Mouse (Mus musculus): ENCODE results near the gene Gm20388.

Gm20388 gene

DNA sequence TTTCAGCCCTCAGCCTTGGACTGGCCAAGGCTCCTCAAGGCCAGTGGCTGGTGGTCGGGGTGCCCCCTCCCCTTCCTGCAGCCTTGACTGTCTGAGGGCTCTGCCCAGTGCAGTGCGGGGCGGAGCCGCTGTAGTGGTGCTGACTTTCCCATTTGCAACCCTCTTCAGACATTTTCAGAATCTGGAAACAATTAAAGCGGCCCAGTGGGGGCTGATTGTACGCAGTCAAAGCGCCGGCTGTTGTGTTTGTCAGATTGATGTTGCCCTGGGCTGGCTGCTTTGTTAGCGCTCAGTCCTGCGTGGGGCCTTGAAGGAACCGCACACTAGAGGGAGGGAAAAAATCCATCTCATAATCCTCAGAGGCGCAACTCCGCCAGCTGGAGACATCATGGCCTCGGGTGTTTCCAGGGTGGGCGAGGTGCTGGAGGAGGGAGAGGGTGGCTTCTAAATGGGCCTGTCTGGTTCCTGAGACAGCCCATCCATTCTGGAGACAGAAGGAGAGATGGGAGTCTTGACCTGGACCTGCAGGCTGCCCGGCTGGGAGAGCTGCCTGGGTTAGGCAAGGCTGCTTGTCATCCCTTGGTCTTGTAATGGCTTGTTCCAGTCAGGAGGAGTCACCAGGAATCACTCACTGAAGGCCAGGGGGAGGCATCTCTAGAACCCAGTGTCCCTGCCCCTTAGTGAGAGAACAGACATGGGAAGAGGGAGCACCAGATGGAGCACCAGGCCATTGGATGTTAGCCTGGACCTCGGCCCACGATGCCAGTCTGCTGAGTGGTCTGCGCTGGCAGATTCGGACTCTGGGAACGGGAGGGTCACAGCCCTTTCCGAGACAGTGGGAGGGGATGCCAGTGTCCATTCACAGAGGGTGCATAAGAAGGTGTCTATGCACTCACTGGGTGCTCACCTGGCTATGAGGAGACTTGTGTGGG is 388.2 kb downstream of the Gm20388 start:
- no peak for DNase-seq (ENCODE audit: extremely low read depth, insufficient read length, low spot score)

DNA sequence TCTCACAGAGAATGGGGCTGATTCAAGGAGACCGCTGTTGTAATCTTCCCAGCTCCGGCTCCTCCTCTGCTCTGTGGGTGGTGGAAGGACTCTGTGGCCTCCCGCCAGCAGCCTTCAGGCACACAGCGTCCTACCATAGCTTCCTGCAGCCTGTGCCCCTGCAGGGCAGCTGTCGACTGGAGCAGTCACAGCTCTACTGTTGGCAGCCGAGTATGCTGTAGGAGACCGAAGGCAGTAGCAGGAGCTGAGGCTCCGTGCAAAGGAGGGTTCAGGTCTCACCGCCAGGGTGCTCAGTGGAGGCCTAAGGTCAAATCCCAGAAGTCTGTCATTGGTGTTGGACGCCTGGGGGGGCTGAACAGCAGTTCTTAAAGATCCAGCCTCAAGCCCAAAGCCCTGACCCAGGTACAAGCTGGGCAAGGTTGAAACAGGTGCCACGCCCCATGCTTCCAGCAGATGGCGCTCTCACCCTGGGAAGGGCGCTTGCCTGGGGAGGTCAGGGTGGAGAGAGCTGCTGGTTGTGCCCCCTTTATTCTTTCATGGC is 390.0 kb downstream of the Gm20388 start:
- DNase-seq (ENCODE audit: extremely low read depth, insufficient read length, low spot score) = no peak

DNA sequence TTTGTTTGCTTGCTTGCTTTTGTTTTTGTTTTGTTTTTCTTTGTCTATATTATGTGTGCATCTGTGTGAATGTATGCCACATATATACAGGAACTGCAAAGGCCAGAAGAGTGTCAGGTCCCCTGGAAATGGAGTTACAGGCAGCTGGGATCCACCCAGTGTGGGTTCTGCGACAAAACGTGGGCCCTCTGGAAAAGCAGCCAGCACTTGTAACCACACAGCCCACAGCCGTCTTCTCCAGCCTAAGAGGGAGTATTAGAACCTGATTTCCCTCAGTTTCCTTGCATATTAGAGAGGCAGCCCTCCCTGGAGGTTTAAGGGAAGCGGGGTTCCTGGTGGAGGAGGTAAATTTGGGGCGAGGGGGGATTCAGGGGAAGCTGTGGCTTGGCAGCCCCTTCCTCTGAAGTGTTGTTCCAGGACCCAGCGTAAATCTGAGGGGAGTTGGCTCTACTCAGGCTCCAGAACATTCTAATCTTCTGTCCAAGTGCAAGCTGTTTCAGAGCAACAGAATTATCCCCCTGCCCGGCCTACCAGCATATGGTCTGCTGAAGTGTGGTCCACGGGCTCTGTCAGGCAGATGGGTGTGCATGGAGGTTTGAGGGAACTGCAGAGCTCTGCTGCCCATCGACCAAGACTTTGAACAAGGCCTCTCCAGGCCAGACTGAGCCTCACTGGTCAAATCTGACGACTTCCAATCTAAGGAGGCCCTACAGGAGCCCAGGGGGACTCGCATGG is 392.5 kb downstream of the Gm20388 start:
- DNase-seq (ENCODE audit: extremely low read depth, insufficient read length, low spot score) = no peak

DNA sequence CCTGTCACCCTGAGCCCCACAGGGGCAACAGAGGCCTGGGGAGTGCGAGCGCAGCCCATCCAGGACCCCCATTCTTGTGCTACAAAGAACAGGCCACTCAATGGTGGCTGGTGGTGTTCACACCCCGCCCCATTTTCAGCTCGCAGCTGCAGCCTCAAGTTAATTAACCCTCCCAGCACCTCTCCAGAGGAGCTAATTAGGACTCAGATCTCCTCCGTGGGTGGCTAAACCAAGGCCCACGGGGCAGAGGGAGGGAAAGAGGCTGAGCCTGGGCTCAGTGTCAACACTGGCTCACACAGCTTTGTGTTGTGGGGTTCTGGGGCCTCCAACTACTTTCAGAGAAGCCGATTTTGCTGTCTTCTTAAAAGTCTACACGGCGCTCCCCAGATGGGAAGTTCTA is 393.5 kb downstream of the Gm20388 start:
- DNase-seq (ENCODE audit: extremely low read depth, insufficient read length, low spot score) = no peak

DNA sequence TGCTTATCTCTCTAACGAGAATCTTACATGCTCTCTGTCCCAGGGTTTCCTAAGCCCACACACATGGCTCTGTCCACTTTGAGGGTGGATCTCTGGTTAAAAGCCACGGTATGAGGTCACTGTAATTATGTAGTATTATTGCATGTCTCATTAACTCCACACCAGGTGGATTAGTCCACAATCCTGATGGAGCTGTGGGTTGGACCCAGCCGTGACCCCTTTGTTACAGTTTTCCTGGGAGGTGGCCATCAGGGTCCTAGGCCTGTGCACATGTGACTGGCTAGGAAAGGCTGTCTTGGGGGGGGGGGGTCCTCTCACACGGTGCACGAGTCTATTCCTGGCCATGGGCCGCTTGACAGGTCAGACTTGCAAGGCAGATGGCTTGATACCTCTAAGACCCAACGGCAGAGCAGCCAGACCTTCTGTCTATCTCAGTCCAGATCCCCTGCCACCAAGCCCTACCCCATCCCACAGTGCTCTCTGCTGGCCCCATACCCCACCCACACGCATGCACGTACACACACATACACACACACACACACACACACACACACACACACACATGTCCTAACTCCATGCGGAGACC is 395.3 kb downstream of the Gm20388 start:
- no peak for DNase-seq (ENCODE audit: extremely low read depth, insufficient read length, low spot score)

DNA sequence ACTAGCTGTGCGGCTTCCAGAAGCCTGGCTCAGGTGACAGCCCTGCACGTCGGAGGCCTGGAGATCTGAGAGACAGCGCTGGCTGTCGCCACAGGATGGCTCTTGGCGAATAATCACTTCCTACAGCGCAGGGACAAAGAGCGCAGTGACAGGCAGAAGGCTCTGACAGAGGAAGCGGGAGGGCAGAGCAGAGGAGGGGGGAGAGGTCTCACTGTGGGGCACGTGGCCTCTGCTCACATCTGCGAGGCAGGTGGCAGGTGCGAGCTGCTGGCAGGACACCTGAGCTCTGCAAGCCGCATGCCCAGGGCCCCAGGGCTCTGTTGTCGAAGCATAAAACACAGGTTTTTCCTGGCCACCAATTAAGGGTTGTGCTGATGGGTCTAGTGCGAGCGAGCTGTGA is 396.5 kb downstream of the Gm20388 start:
- no peak for DNase-seq (ENCODE audit: extremely low read depth, insufficient read length, low spot score)

DNA sequence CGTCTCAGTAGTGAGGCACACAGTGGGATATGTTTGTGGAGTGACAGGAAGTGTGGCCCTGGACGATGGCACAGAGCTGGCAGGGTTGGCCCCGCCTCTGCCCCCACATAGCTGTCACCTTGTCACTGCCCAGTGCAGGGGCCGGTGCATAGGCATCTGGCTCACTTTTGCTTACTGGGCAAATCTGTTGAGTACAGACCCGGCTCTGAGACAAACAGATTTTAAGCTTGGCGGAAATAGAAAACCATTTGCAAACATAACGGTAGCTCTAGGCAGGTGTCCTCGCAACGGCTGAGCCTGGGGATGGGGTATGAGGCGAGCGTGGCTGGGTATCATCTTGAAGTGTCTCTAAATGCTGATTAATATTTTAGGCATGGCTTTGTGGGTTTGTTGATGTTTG is 396.9 kb downstream of the Gm20388 start:
- DNase-seq (ENCODE audit: extremely low read depth, insufficient read length, low spot score) = no peak

DNA sequence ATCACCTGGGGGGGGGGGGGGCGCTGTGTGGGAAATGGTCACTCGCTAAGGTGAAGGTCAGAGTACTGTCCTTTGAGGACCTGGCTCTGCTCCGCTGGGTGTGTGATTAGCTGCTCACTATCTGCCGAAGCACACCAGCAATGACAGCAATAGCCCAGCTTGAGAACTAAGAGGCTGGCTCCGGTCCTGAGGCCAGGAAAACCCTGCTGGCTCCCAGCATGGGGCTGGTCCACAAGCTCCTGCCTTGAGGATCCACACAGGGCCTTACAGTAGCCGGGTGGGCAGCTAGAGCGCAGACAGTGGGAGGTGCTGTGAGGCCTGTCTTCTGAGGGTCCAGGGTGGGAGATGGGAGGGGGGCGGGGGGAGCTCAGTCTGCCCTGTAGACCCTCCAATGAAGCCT is 397.5 kb downstream of the Gm20388 start:
- DNase-seq (ENCODE audit: extremely low read depth, insufficient read length, low spot score) = no peak

DNA sequence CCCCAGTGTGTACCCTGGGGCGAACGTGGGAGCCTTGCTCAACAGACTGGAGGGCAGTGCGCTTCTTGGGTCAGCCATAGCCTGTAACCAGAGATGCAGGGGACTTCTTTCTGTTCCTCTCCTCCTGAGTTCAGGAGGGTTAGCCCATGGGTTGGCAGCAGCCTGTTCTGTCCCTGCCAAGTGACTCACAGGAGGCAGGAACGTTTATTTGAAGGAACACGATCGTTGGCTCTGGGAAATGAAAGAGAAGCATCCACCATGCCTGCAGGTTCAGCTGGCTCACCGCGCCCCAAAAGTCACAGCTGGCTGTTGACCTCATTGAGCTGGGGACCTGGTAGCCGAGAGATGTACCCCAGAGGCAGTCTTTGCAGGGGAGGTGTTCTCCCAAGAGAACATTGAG is 397.9 kb downstream of the Gm20388 start:
- DNase-seq (ENCODE audit: extremely low read depth, insufficient read length, low spot score) = peak; percentile 60

DNA sequence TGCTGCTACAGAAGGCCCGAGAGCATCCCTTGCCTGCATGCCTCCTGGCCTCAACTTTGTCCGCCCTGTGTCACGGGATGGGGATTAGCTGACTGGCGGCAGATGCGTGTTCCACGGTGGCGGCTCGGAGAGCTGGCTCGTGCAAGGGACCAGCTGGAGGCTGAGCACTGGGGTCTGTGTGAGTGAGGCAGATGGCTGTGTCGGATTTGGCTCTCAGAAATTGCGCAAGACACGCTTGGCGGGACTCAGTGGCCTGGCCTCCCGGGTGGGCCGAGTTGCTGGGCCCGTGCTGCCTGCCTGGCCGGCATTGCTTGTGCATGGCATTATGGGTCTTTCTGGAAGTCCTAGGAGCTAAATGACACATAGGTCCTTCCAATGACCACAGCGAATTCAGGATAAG is 398.7 kb downstream of the Gm20388 start:
- no peak for DNase-seq (ENCODE audit: extremely low read depth, insufficient read length, low spot score)

DNA sequence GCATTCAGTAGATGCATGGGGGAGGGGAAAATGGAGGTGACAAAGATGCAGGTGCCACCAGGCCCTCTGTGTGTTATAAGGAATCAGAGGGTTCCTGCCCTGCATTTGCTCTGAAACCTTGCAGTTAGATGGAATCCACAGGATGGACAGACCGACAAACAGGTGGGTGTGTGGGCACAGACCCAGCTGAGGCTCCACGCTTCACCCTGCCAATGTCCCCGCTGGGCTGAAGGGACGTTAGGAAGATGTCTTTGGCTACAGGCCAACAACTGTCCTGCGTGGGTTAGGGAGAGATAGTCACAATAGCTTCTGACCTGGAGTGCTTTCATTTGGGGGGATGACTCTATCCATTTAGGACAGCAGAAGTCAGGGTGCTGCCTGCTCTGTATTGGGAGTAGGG is 399.4 kb downstream of the Gm20388 start:
- no peak for DNase-seq (ENCODE audit: extremely low read depth, insufficient read length, low spot score)

DNA sequence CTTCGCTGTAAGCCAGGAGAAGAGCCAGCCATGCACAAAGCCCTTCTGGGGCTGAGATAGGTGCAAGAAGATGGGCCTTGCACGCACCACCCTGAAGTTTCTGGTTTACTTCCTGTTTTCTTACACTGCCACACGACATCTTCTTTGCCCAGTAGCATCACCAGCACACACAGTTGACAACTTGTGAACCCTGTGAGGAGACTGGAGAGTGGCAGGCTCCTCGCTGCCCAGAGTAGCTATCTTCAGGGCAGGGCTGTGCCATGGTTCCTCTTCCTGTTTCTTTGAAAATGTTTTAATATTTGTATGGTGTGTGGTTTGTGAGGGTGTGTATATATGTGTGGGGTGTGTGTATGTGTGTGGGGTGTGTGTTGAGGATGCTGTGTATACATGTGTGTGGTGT is 401.8 kb downstream of the Gm20388 start:
- no peak for DNase-seq (ENCODE audit: extremely low read depth, insufficient read length, low spot score)

DNA sequence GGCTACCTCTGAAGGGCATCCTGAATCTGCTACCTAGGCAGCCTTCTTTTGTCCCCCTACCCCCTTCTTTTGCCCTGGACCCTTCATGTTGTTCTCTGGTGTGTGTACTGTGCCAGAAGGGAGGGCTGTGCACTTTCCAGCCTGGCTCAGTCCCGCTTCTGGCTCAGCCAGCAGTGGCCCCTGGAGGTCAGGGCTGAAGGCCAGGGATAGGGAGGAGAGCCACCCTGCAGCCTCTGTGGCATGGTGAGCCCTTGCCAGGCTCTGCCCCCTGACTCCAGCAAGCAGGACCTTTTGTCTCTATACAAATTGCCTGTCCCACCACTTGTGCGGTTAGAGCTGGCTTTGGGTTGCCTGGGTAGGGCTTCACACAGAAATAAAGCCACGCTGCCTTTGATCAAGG is 403.0 kb downstream of the Gm20388 start:
- no peak for DNase-seq (ENCODE audit: extremely low read depth, insufficient read length, low spot score)

DNA sequence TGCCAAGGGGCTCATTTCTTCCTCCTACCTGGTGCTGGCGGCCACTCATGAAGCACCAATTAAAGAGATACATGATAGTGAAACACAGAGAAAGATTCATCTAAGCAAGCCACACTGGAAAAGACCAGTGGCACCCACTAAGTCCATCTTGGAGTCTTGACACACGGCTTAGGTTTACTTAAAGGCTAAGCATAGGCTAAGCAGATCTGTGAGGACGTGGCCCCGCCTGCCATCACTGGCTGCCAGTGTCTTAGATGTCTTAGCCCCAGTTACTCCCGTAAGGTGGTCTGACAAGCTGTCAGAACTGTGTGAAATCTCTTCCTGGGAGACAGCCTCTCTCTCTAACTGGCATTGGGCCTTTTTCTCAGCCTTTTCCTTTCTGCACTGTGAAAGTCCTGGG is 404.3 kb downstream of the Gm20388 start:
- DNase-seq (ENCODE audit: extremely low read depth, insufficient read length, low spot score) = no peak

DNA sequence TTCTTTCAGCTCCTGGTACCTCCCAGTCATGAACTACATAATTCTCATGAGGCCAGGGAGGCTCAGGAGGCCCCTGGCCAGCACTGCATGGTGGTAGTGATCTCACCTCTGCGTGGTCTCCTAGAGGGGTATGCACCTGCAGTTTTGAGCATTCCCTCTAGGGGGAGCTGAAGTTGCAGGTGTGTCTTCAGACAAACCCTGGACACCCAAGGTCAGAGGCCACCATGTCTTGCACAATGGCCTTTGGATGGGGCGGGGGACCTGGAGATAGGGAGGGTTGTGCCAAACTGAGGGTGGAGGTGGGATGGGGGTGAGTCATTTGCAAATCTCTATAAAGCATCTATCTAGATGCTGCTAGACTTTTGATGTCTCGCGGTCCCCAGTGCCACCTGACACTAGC is 405.0 kb downstream of the Gm20388 start:
- DNase-seq (ENCODE audit: extremely low read depth, insufficient read length, low spot score) = no peak

DNA sequence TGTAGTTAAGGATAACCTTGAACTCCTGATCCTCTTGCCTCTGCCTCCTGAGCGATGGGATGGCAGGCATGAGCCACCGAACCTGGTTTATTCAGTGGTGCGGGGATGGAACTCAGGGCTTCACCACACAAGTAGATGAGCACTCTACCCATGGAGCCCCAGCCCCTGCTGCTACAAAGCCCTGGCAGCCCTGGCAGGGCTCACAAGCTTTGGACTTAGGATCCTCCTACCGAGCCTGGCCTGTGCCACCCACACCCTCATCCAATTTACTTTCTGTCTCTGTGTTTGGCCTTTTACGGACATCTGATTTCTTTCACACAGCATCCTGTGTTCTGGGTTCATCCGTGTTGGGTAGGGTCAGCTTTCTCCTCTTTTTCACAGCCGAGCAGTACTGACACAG is 406.1 kb downstream of the Gm20388 start:
- DNase-seq (ENCODE audit: extremely low read depth, insufficient read length, low spot score) = no peak

DNA sequence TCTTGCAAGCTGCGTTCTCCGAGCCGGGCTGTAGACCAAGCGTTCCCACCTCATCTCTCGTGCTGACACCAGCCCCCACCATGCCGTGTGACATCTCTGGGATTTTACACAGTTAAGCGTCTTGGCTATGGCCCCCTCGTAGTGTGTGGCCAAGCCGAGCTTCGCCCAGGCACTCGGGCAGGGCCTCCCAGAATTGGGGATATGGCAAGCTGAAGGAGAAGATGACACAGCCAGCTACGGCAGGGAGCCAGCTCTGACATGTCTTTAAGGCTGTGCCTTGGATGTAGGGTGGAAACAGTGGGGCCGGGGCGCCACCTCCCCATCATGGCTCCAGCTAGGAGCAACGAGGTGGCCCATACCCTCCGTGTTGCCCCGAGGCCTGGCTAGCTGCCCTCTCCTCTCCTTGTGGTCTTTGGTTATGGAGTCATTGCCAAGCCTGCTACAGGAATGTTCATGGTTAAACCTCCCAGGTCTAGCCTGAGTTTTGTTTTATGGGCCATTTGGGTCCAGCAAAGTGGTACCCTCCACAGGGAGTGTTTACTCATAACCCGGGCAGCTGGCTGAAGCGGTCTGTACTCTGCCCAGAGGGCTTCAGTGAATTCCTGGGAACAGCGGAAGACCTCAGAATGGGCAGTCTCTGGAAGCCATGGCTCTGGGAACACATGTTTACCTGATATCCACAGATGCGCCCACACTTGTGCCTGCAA is 406.6 kb downstream of the Gm20388 start:
- peak; percentile 89 for DNase-seq (ENCODE audit: extremely low read depth, insufficient read length, low spot score)

DNA sequence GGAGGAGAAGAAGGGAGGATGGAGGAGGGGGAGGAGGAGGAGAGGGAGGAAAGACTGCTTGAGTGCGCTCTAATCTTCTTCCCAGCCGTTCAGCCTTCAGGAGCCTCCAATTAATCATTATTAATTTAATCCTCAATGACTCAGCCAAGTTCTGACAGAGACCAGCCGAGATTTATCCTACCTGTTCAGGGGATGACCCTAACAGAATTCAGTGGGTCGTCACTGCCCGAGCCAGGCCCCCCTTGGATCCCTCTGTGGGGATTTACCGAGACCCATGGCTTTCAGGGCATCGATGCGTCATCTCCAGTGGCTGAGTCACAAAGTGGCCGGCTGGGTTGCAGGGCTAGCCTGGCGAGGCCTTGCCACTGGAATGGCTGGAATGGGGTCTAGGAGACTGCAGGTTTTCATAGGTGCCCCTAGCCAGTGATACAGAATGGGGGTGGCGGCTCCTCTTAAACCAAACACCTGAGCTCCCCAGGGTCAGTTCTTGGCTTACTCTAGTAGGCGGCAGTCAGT is 407.9 kb downstream of the Gm20388 start:
- peak; percentile 70 for DNase-seq (ENCODE audit: extremely low read depth, insufficient read length, low spot score)

DNA sequence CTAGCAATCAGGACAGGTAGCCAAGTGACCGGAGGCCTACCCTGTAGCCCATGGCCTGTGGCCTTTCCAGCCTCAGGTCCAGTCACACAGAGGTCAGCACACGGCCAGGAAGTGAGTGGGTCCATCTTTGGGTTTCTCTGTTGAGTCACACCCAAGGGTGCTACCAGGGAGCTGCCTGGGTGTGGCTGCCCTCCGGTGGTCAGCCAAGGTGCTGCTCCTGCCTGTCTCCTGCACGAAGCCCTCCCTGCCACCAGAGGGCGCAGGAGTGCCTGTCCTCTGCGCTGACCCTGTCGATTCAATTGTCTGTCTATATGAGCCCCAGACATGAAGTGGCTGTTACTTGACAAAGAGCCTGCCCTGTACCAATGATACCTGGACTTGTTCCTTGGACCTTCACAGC is 408.8 kb downstream of the Gm20388 start:
- peak; percentile 88 for DNase-seq (ENCODE audit: extremely low read depth, insufficient read length, low spot score)

DNA sequence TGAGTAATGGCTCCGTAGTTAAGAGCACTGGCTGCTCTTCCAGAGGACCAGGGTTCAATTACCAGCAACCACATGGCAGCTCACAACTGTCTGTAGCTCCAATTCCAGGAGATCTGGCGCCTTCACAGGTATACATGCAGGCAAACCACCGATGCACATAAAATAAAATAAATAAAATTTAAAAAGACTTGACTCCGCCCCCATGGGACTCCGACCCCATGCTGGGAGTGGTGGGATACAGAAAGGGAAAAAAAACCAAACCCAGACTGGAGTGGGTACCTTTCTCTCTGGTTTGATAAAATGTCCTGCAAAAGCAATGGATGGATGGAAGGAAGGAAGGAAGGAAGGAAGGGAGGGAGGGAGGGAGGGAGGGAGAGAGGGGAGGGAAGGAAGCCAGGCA is 409.5 kb downstream of the Gm20388 start:
- DNase-seq (ENCODE audit: extremely low read depth, insufficient read length, low spot score) = no peak

DNA sequence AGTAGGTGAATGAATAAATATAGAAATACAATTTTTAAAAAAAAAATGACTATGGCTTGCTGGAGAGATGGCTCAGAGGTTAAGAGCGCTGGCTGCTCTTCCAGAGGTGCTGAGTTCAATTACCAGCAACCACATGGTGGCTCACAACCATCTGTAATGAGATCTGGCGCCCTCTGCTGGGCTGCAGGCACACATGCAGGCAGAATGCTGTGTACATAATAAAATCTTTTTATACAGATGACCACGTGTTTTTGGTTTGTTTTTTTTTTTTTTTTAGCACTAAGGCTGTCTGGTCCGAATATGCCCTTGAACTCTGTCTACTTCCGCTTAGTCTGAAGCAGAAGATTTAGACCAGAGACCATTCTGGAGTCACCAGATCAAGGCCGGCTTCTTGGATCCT is 411.1 kb downstream of the Gm20388 start:
- DNase-seq (ENCODE audit: extremely low read depth, insufficient read length, low spot score) = no peak

Data from 3134 (cell line).